Mouse (Mus musculus): Measurements from ENCODE around the gene Nhsl1.

- TF ChIP-seq POLR2A (IDR thresholded peaks at IDR 0.05; ENCODE audit: extremely low read depth, insufficient read depth, low read length) = no peak
- TF ChIP-seq CTCF (IDR thresholded peaks at IDR 0.05; ENCODE audit: extremely low read depth, insufficient read depth, low read length) = no peak
These were observed 109.1 kb downstream of the Nhsl1 start for GRCm38 (mm10) chr10:18427866-18428265.

Measured in cortical plate, adult 2 months (tissue).